Mouse (Mus musculus) heart, postnatal 36 days (tissue): ENCODE data around the gene Ddhd1. TPM values are rescaled to one million over a fixed set of nuclear protein-coding genes. Genes with fewer than 3 reads are reported as not detected.
A peak's percentile ranks its signal among the peaks of the same experiment; 100 is the strongest.

Source experiments
- DNase-seq, 2 experiments: peaks; one replicate each; pipeline ENCODE4 v3.0.0; 2021 to 2022
- intact Hi-C: fragments of 180-260 bp; cut with DNase I; formaldehyde crosslinking; loops from one replicate; pipeline ENCODE4 v1.15.1; 2025
- microRNA-seq, 2 experiments: library from miRNA; unstranded; fragments of <30 nt; microRNA quantifications; one replicate each; pipeline ENCODE4 v1.2.0; 2021; ENCODE audit warnings: borderline number of aligned reads in 2 of 2
- total RNA-seq, 2 experiments: library from RNA; stranded (reverse); gene quantifications; 2 replicates each; pipeline ENCODE4 v1.2.3; 2021

Gene Ddhd1
- total RNA-seq, 2 experiments from 2014 or later = 8.6 to 9.3 TPM

- DNase-seq = peak; percentile 83 to 87
- intact Hi-C loops = loop anchor here (1.0 to 2.0 kb wide), 3 partner anchors 9 to 117 kb away; no protein-coding TSS in a partner anchor
Measured at GRCm38 (mm10) chr14:45539659-45540468, 118.1 kb downstream of the Ddhd1 start.

Small RNAs within 50 kb of the gene (microRNA-seq; reads per million reads assigned to microRNA genes)
- 0.67 to 0.72 reads per million in 2 experiments for gene Mir5131

Other genes starting within 250 kb of the Ddhd1 start
- 100 to 1,000 TPM; 272 to 292 TPM for gene Fermt2, start 128.0 kb downstream of the Ddhd1 start, total RNA-seq